Mouse (Mus musculus): ENCODE measurements around the gene 4833423E24Rik. TPM values are rescaled to one million over a fixed set of nuclear protein-coding genes. Genes with fewer than 3 reads are reported as not detected.

4833423E24Rik gene
- polyA plus RNA-seq, 1 experiment from 2014 or later, result not detected

- Histone ChIP-seq H3K27ac (replicated peaks) (no peak overlapping the region), H3K27me3 (no peaks in the 10 kb centered on the region), H3K4me1 (no peaks in the 10 kb centered on the region), H3K36me3 (no peaks in the 10 kb centered on the region), H3K9me3 (no peaks in the 10 kb centered on the region), H3K4me2 (replicated peaks) (no peak overlapping the region), H3K9ac (replicated peaks) (no peak overlapping the region), H3K4me3 (no peak overlapping the region)
- no peak for ATAC-seq (ENCODE audit: low FRiP score, low read depth)
Measured at GRCm38 (mm10) chr2:85442546-85442945, 76.3 kb downstream of the 4833423E24Rik start.

DNA sequence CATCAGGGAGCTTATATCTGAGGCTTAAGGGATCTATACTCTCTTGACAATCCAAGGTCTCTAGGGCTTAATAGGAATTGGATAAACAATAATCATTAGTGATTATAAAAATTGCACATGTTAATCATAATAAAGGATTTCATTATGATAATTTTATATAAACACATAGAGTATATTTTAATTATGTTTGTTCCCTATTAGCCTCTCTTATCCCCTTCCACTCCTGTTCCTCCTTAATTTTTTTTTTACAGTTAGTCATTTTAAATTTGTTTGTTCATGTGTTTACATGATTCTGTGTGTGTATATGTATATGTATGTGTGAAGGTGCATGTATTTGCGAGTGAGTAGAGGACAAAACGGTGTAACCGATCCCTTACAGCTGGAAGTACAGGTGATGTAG lies 82.5 kb downstream of the 4833423E24Rik start, which contains the start of gene Olfr994:
Gene Olfr994, minus strand, starts transcription at position 101 of the 400 bp plus-strand sequence.
- WGBS, result 90% methylated on average over 3 of the region's 3 CpGs

More for the DNA sequence above, 82.5 kb downstream of the 4833423E24Rik start, which contains the start of gene Olfr994:
- Histone ChIP-seq H3K4me3 (no peak within 1 kb of the TSS), H3K4me2 (replicated peaks) (no peak within 1 kb of the TSS), H3K4me1 (no peaks in the 10 kb centered on the region), H3K9me3 (no peaks in the 10 kb centered on the region), H3K36me3 (no peaks in the 10 kb centered on the region), H3K27me3 (no peaks in the 10 kb centered on the region), H3K27ac (replicated peaks) (no peak within 1 kb of the TSS), H3K9ac (replicated peaks) (no peak within 1 kb of the TSS)
- ATAC-seq (ENCODE audit: low FRiP score, low read depth), result no peak

Other genes starting within 250 kb of the 4833423E24Rik start
- gene Olfr987, start 179.7 kb downstream of the 4833423E24Rik start, polyA plus RNA-seq (2016; fragmentation: Nextera tagmentation; extraction: Ambion mirVana), result not detected in 2 replicates
- gene Olfr988, start 155.8 kb downstream of the 4833423E24Rik start, polyA plus RNA-seq (2016; fragmentation: Nextera tagmentation; extraction: Ambion mirVana), result not detected in 2 replicates
- gene Olfr992, start 109.6 kb downstream of the 4833423E24Rik start, polyA plus RNA-seq (2016; fragmentation: Nextera tagmentation; extraction: Ambion mirVana), result not detected in 2 replicates
- gene Olfr993, start 104.1 kb downstream of the 4833423E24Rik start, polyA plus RNA-seq (2016; fragmentation: Nextera tagmentation; extraction: Ambion mirVana), result not detected in 2 replicates
- gene Olfr994, start 82.6 kb downstream of the 4833423E24Rik start, polyA plus RNA-seq (2016; fragmentation: Nextera tagmentation; extraction: Ambion mirVana), result not detected in 2 replicates
- gene Olfr995, start 75.4 kb downstream of the 4833423E24Rik start, polyA plus RNA-seq (2016; fragmentation: Nextera tagmentation; extraction: Ambion mirVana), result not detected in 2 replicates
- not detected in 2 replicates for gene Olfr996, start 60.2 kb upstream of the 4833423E24Rik start, polyA plus RNA-seq (2016; fragmentation: Nextera tagmentation; extraction: Ambion mirVana)
- not detected in 2 replicates for gene Olfr998, start 69.9 kb upstream of the 4833423E24Rik start, polyA plus RNA-seq (2016; fragmentation: Nextera tagmentation; extraction: Ambion mirVana)
- not detected in 2 replicates for gene Olfr1000, start 92.9 kb upstream of the 4833423E24Rik start, polyA plus RNA-seq (2016; fragmentation: Nextera tagmentation; extraction: Ambion mirVana)
- not detected in 2 replicates for gene Olfr1002, start 131.7 kb upstream of the 4833423E24Rik start, polyA plus RNA-seq (2016; fragmentation: Nextera tagmentation; extraction: Ambion mirVana)
- not detected in 2 replicates for gene Olfr154, start 145.4 kb upstream of the 4833423E24Rik start, polyA plus RNA-seq (2016; fragmentation: Nextera tagmentation; extraction: Ambion mirVana)
- gene Olfr1006, start 159.7 kb upstream of the 4833423E24Rik start, polyA plus RNA-seq (2016; fragmentation: Nextera tagmentation; extraction: Ambion mirVana), result not detected in 2 replicates
- not detected in 2 replicates for gene Olfr1008, start 170.4 kb upstream of the 4833423E24Rik start, polyA plus RNA-seq (2016; fragmentation: Nextera tagmentation; extraction: Ambion mirVana)
- not detected in 2 replicates for gene Olfr1009, start 196.4 kb upstream of the 4833423E24Rik start, polyA plus RNA-seq (2016; fragmentation: Nextera tagmentation; extraction: Ambion mirVana)
- gene Olfr1012, start 243.7 kb upstream of the 4833423E24Rik start, polyA plus RNA-seq (2016; fragmentation: Nextera tagmentation; extraction: Ambion mirVana), result not detected in 2 replicates
- not detected in 2 replicates for gene Olfr1013, start 248.1 kb upstream of the 4833423E24Rik start, polyA plus RNA-seq (2016; fragmentation: Nextera tagmentation; extraction: Ambion mirVana)

All from midbrain, embryonic 12.5 days (tissue).